Mouse (Mus musculus): ENCODE results near the gene Relb. TPM values are rescaled to one million over a fixed set of nuclear protein-coding genes. Genes with fewer than 3 reads are reported as not detected.

The Relb gene
- total RNA-seq (2021): 10 to 100 TPM in 1 of 2 experiments, 1 to 10 TPM in 1; 9.4 to 10.4 TPM

GRCm38 (mm10) chr7:19629361-19629734, at the start of gene Relb:
TSS of gene Relb (minus strand) at chr7:19629438.
- DNase-seq (ENCODE audit: extremely low spot score in 1 of 2, low spot score in 1 of 2): peak; percentile 73 to 87

GRCm38 (mm10) chr7:19678901-19679300, 49.7 kb upstream of the Relb start:
- DNase-seq (ENCODE audit: extremely low spot score in 1 of 2, low spot score in 1 of 2): no peak

- no peak for DNase-seq (ENCODE audit: extremely low spot score in 1 of 2, low spot score in 1 of 2)
Measured at GRCm38 (mm10) chr7:19677872-19678271, 48.6 kb upstream of the Relb start, which contains the start of gene Apoc2. TSS of gene Apoc2 (minus strand) at chr7:19677941.

- no peak for DNase-seq (ENCODE audit: extremely low spot score in 1 of 2, low spot score in 1 of 2)
Measured at GRCm38 (mm10) chr7:19676662-19677061, 47.4 kb upstream of the Relb start.

- DNase-seq (ENCODE audit: extremely low spot score in 1 of 2, low spot score in 1 of 2): no peak
Measured at GRCm38 (mm10) chr7:19675824-19676223, 46.6 kb upstream of the Relb start.

- no peak for DNase-seq (ENCODE audit: extremely low spot score in 1 of 2, low spot score in 1 of 2)
Measured at GRCm38 (mm10) chr7:19673083-19673699, 44.0 kb upstream of the Relb start.

- DNase-seq (ENCODE audit: extremely low spot score in 1 of 2, low spot score in 1 of 2): no peak
Measured at GRCm38 (mm10) chr7:19671511-19671910, 42.3 kb upstream of the Relb start.

- DNase-seq (ENCODE audit: extremely low spot score in 1 of 2, low spot score in 1 of 2): peak; percentile 81 to 96
Measured at GRCm38 (mm10) chr7:19668947-19669721, 39.9 kb upstream of the Relb start.

- no peak for DNase-seq (ENCODE audit: extremely low spot score in 1 of 2, low spot score in 1 of 2)
Measured at GRCm38 (mm10) chr7:19667434-19667833, 38.2 kb upstream of the Relb start.

- DNase-seq (ENCODE audit: extremely low spot score in 1 of 2, low spot score in 1 of 2): no peak
Measured at GRCm38 (mm10) chr7:19666750-19667149, 37.5 kb upstream of the Relb start.

GRCm38 (mm10) chr7:19664955-19665841, 36.0 kb upstream of the Relb start, which contains the start of gene Clptm1:
TSS of gene Clptm1 (minus strand) at chr7:19665033.
- peak; percentile 93 to 97 for DNase-seq (ENCODE audit: extremely low spot score in 1 of 2, low spot score in 1 of 2)

GRCm38 (mm10) chr7:19664455-19664954, 35.3 kb upstream of the Relb start:
- DNase-seq (ENCODE audit: extremely low spot score in 1 of 2, low spot score in 1 of 2): peak in 1 of 2 experiments; percentile 11

- DNase-seq (ENCODE audit: extremely low spot score in 1 of 2, low spot score in 1 of 2): no peak
Measured at GRCm38 (mm10) chr7:19663940-19664339, 34.7 kb upstream of the Relb start.

- DNase-seq (ENCODE audit: extremely low spot score in 1 of 2, low spot score in 1 of 2): no peak
Measured at GRCm38 (mm10) chr7:19652614-19653013, 23.4 kb upstream of the Relb start.

GRCm38 (mm10) chr7:19651063-19651786, 22.0 kb upstream of the Relb start:
- no peak for DNase-seq (ENCODE audit: extremely low spot score in 1 of 2, low spot score in 1 of 2)

- no peak for DNase-seq (ENCODE audit: extremely low spot score in 1 of 2, low spot score in 1 of 2)
Measured at GRCm38 (mm10) chr7:19641223-19641622, 12.0 kb upstream of the Relb start.

GRCm38 (mm10) chr7:19635074-19635827, 6.0 kb upstream of the Relb start:
- DNase-seq (ENCODE audit: extremely low spot score in 1 of 2, low spot score in 1 of 2): no peak

- no peak for DNase-seq (ENCODE audit: extremely low spot score in 1 of 2, low spot score in 1 of 2)
Measured at GRCm38 (mm10) chr7:19634591-19634990, 5.4 kb upstream of the Relb start.

GRCm38 (mm10) chr7:19633855-19634254, 4.6 kb upstream of the Relb start:
- no peak for DNase-seq (ENCODE audit: extremely low spot score in 1 of 2, low spot score in 1 of 2)

Data from layer of hippocampus, postnatal 25 days (tissue).